Mouse (Mus musculus): ENCODE measurements around the gene Csnk1e.

DNA sequence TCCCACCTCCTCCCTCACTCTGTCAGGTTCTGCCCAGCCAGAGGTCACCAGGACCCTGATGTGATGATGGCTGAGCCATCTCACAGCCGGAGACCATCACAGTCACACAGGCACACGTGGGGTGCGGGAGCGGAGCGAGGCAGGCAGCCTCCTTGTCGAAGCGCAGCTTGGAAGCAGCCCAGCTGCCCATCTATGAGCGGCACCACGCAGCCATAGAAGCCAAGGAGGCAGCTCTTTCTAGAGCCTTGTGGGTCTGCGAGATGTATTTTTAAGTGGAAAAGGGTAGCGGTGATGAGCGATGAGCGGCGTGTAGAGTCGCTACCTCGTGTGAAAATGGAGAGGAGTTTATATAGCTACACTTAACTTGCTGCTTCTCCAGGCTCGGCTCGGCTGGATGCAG is 38.2 kb upstream of the Csnk1e start:
- TF ChIP-seq POLR2A (IDR thresholded peaks at IDR 0.05; ENCODE audit: low read depth, low read length) (no peak), CTCF (IDR thresholded peaks at IDR 0.05; ENCODE audit: extremely low read depth, insufficient read length, insufficient replicate concordance, low read depth, low read length) (no peak)
